In the genomic region with DNA sequence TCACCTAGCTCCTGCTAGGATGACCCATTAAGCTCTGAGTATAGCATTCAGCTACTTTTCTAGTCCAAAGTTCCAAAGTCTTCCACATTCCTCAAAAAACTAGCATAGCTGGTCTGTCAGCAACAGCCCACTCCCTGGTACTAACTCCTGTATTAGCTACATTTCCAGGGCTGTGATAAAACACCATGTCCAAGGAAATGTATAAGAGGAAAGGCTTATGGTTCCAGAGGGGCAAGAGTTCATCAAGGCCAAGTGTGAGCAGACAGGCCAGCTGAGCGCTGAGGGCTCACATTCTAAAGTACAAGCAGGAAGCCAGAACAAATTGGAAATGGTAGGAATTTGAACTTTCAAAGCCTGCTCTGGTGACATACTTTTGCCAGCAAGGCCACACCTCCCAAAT, we compare ENCODE assay signal across 22 mouse cellular contexts. TPM values are rescaled to one million over a fixed set of nuclear protein-coding genes. Genes with fewer than 3 reads are reported as not detected.
DNase-seq lines count a peak whose midpoint lies in the region; ATAC-seq and TF ChIP-seq lines count a peak whose summit lies in the region.
"Had no signal": no experiment of that assay in that cellular context is flagged by ENCODE, and none has a peak within 500 bp of the region (broad histone marks: within the 10 kb centered on the region; RNA-seq: fewer than 3 reads in every experiment).

No protein-coding gene starts in this region.

- no peaks in the 10 kb centered on the region for H3K9me3 ChIP-seq in liver, postnatal 0 days (ENCODE audit: low read length)
- no peaks in the 10 kb centered on the region for H3K9me3 ChIP-seq in midbrain, embryonic 15.5 days
- H3K9me3 ChIP-seq: embryonic facial prominence, embryonic 13.5 days; forebrain, embryonic 12.5 days; G1E; heart, embryonic 15.5 days; hindbrain, embryonic 10.5 days had no signal

- intact Hi-C loops in heart, postnatal 10 days (cut with DNase I) = no loop called here

- DNase-seq in heart, adult 11 months = peak; percentile 17
- DNase-seq in heart, postnatal 10 days = no peak
- DNase-seq in kidney, adult 8-10 months = peak; percentile 9 to 29
- no peak for DNase-seq in kidney, postnatal 10 days
- peak; percentile 34 for DNase-seq in liver, adult 2 months (ENCODE audit: extremely low read depth, low read depth, low spot score)
- no peak for DNase-seq in liver, postnatal 0 days
- DNase-seq: adrenal gland, postnatal 14 days; B cell, adult 2 months; cerebellum, adult 18-20 months; cerebellum, adult 9-11 months; cerebellum, postnatal 36 days; gastrocnemius, postnatal 10 days; heart, adult 2 months had no signal

- H3K36me3 ChIP-seq in liver, adult 2 months (ENCODE audit: control insufficient read depth, insufficient read depth, low read length) = peaks cover 15% of the 10 kb centered on the region
- H3K36me3 ChIP-seq in liver, postnatal 0 days (replicated peaks; ENCODE audit: insufficient read depth, low read length) = no peaks in the 10 kb centered on the region
- peaks cover 26% of the 10 kb centered on the region for H3K36me3 ChIP-seq in midbrain, embryonic 15.5 days (replicated peaks)

- WGBS in liver, adult 2 months = 53% methylated on average over 1 of the region's 1 CpGs
- WGBS in liver, postnatal 0 days (ENCODE audit: insufficient replicate concordance) = 79% methylated on average over 1 of the region's 1 CpGs
- 100% methylated on average over 1 of the region's 1 CpGs for WGBS in midbrain, embryonic 15.5 days

- no peak for TF ChIP-seq EP300 in liver, postnatal 0 days (IDR thresholded peaks at IDR 0.05; ENCODE audit: low read depth)

- TF ChIP-seq CTCF in liver, adult 2 months (IDR thresholded peaks at IDR 0.05; ENCODE audit: low read depth, low read length) = no peak
- TF ChIP-seq CTCF in liver, postnatal 0 days (IDR thresholded peaks at IDR 0.05; ENCODE audit: low read depth) = no peak

- no peaks in the 10 kb centered on the region for H3K27me3 ChIP-seq in liver, adult 2 months (ENCODE audit: control insufficient read depth, insufficient read depth, low read length)
- H3K27me3 ChIP-seq in liver, postnatal 0 days (ENCODE audit: insufficient read depth, low read length) = no peaks in the 10 kb centered on the region
- no peaks in the 10 kb centered on the region for H3K27me3 ChIP-seq in midbrain, embryonic 15.5 days (replicated peaks)
- H3K27me3 ChIP-seq: embryonic facial prominence, embryonic 13.5 days; forebrain, embryonic 12.5 days; heart, embryonic 15.5 days had no signal

- H3K4me3 ChIP-seq in liver, adult 2 months (ENCODE audit: insufficient read depth, low read depth, low read length) = no peak overlapping the region
- no peak overlapping the region for H3K4me3 ChIP-seq in liver, postnatal 0 days (ENCODE audit: low read depth, low read length)
- H3K4me3 ChIP-seq in midbrain, embryonic 15.5 days = no peak overlapping the region
- H3K4me3 ChIP-seq: embryonic facial prominence, embryonic 13.5 days; forebrain, embryonic 12.5 days; heart, adult 2 months; heart, embryonic 15.5 days; hindbrain, embryonic 10.5 days had no signal

- H3K4me2 ChIP-seq in liver, postnatal 0 days (ENCODE audit: low read depth, low read length) = no peak overlapping the region
- H3K4me2 ChIP-seq in midbrain, embryonic 15.5 days = no peak overlapping the region
- H3K4me2 ChIP-seq: embryonic facial prominence, embryonic 13.5 days; forebrain, embryonic 12.5 days; heart, embryonic 11.5 days; heart, embryonic 15.5 days had no signal

- H3K79me2 ChIP-seq in liver, adult 2 months (ENCODE audit: control insufficient read depth, insufficient read depth, low read length) = no peaks in the 10 kb centered on the region

- no peak for ATAC-seq in liver, postnatal 0 days
- ATAC-seq in midbrain, embryonic 15.5 days (replicated peaks) = no peak
- ATAC-seq: CD4-positive, CD25-positive, alpha-beta regulatory T cell, adult 4 months; forebrain, embryonic 16.5 days had no signal

- no peak overlapping the region for H3K9ac ChIP-seq in liver, adult 2 months (ENCODE audit: low read depth, low read length)
- no peak overlapping the region for H3K9ac ChIP-seq in liver, postnatal 0 days (replicated peaks)
- no peak overlapping the region for H3K9ac ChIP-seq in midbrain, embryonic 15.5 days
- H3K9ac ChIP-seq: embryonic facial prominence, embryonic 13.5 days; forebrain, embryonic 12.5 days; heart, embryonic 15.5 days had no signal

- H3K27ac ChIP-seq in liver, adult 2 months (replicated peaks; ENCODE audit: insufficient read depth, low read depth, low read length) = no peak overlapping the region
- H3K27ac ChIP-seq in liver, postnatal 0 days (ENCODE audit: low read depth) = no peak overlapping the region
- H3K27ac ChIP-seq in midbrain, embryonic 15.5 days = no peak overlapping the region
- H3K27ac ChIP-seq: embryonic facial prominence, embryonic 13.5 days; forebrain, embryonic 12.5 days; heart, adult 2 months; heart, embryonic 15.5 days; hindbrain, embryonic 10.5 days had no signal

- H3K4me1 ChIP-seq in liver, adult 2 months (ENCODE audit: control insufficient read depth, insufficient read depth, low read length) = no peaks in the 10 kb centered on the region
- no peaks in the 10 kb centered on the region for H3K4me1 ChIP-seq in liver, postnatal 0 days (ENCODE audit: insufficient read depth)
- no peaks in the 10 kb centered on the region for H3K4me1 ChIP-seq in midbrain, embryonic 15.5 days
- H3K4me1 ChIP-seq: embryonic facial prominence, embryonic 13.5 days; forebrain, embryonic 12.5 days; heart, embryonic 15.5 days; hindbrain, embryonic 10.5 days had no signal

- TF ChIP-seq POLR2A in liver, adult 2 months (IDR thresholded peaks at IDR 0.05; ENCODE audit: extremely low read depth, insufficient read depth, low read length) = no peak

RNA-seq across cellular contexts. Expression of a gene that starts 11.4 kb away (rescaled TPM):
- total RNA-seq in heart, postnatal 10 days (2021) = under 1 TPM; 0.37 to 0.48 TPM
- total RNA-seq in liver, adult 2 months (2014; rRNA removed) = 0.54 and 0.65 TPM in 2 replicates
- 0.09 and 0.12 TPM in 2 replicates for polyA plus RNA-seq in liver, adult 2 months (2012; rRNA removed)
- polyA plus RNA-seq in liver, postnatal 0 days (2015; fragmentation: Nextera tagmentation; extraction: Ambion mirVana) = 0.39 and 0.42 TPM in 2 replicates
- 15.3 and 16.1 TPM in 2 replicates for polyA plus RNA-seq in midbrain, embryonic 15.5 days (2015; fragmentation: Nextera tagmentation; extraction: Ambion mirVana)

RNA-seq across cellular contexts. Expression of a gene that starts 17.7 kb away (rescaled TPM):
- 1 to 10 TPM; 3.1 to 3.8 TPM for total RNA-seq in heart, postnatal 10 days (2021)
- total RNA-seq in liver, adult 2 months (2014; rRNA removed) = 2.8 and 3.7 TPM in 2 replicates
- 0.34 and 0.50 TPM in 2 replicates for polyA plus RNA-seq in liver, adult 2 months (2012; rRNA removed)
- polyA plus RNA-seq in liver, postnatal 0 days (2015; fragmentation: Nextera tagmentation; extraction: Ambion mirVana) = 0.59 and 0.87 TPM in 2 replicates
- polyA plus RNA-seq in midbrain, embryonic 15.5 days (2015; fragmentation: Nextera tagmentation; extraction: Ambion mirVana) = 22.4 and 24.4 TPM in 2 replicates

RNA-seq across cellular contexts. Expression of a gene that starts 26.2 kb away (rescaled TPM):
- total RNA-seq in heart, postnatal 10 days (2021) = 10 to 100 TPM; 12.0 to 14.1 TPM
- 5.6 and 7.2 TPM in 2 replicates for total RNA-seq in liver, adult 2 months (2014; rRNA removed)
- polyA plus RNA-seq in liver, adult 2 months (2012; rRNA removed) = 1.1 and 1.4 TPM in 2 replicates
- 2.2 and 2.5 TPM in 2 replicates for polyA plus RNA-seq in liver, postnatal 0 days (2015; fragmentation: Nextera tagmentation; extraction: Ambion mirVana)
- polyA plus RNA-seq in midbrain, embryonic 15.5 days (2015; fragmentation: Nextera tagmentation; extraction: Ambion mirVana) = 29.2 and 30.1 TPM in 2 replicates

RNA-seq across cellular contexts. Expression of a gene that starts 58.3 kb away (rescaled TPM):
- total RNA-seq in heart, postnatal 10 days (2021) = 1 to 10 TPM; 7.3 to 7.9 TPM
- total RNA-seq in liver, adult 2 months (2014; rRNA removed) = 1.3 and 1.5 TPM in 2 replicates
- 1.1 and 1.8 TPM in 2 replicates for polyA plus RNA-seq in liver, adult 2 months (2012; rRNA removed)
- polyA plus RNA-seq in liver, postnatal 0 days (2015; fragmentation: Nextera tagmentation; extraction: Ambion mirVana) = 0.92 and 0.99 TPM in 2 replicates
- polyA plus RNA-seq in midbrain, embryonic 15.5 days (2015; fragmentation: Nextera tagmentation; extraction: Ambion mirVana) = 15.4 TPM in 2 replicates

Comparison
In these comparisons a context has a peak if more than half of its experiments do, and no peak if none do; other contexts are left out.
1. DNase-seq: peak in heart, adult 11 months (single experiment), kidney, adult 8-10 months (2 of 2) and liver, adult 2 months (single experiment); none in heart, postnatal 10 days (0 of 2), kidney, postnatal 10 days (single experiment) and liver, postnatal 0 days (single experiment).
2. RNA of a gene that starts 11.4 kb away (polyA plus RNA-seq): 15.3 to 16.1 TPM in midbrain, embryonic 15.5 days; 0.39 to 0.42 TPM in liver, postnatal 0 days and 0.09 to 0.12 TPM in liver, adult 2 months; every median in the first group is over 10 times any median in the second.
3. RNA of a gene that starts 17.7 kb away (polyA plus RNA-seq): 22.4 to 24.4 TPM in midbrain, embryonic 15.5 days; 0.59 to 0.87 TPM in liver, postnatal 0 days and 0.34 to 0.50 TPM in liver, adult 2 months; every median in the first group is over 10 times any median in the second.